Mouse (Mus musculus): ENCODE data around the gene Gtf3c2. TPM values are rescaled to one million over a fixed set of nuclear protein-coding genes. Genes with fewer than 3 reads are reported as not detected.

Gtf3c2 gene
- polyA plus RNA-seq (2014; fragmentation: Nextera tagmentation; extraction: Ambion mirVana) = 63.2 and 77.7 TPM in 2 replicates

DNA sequence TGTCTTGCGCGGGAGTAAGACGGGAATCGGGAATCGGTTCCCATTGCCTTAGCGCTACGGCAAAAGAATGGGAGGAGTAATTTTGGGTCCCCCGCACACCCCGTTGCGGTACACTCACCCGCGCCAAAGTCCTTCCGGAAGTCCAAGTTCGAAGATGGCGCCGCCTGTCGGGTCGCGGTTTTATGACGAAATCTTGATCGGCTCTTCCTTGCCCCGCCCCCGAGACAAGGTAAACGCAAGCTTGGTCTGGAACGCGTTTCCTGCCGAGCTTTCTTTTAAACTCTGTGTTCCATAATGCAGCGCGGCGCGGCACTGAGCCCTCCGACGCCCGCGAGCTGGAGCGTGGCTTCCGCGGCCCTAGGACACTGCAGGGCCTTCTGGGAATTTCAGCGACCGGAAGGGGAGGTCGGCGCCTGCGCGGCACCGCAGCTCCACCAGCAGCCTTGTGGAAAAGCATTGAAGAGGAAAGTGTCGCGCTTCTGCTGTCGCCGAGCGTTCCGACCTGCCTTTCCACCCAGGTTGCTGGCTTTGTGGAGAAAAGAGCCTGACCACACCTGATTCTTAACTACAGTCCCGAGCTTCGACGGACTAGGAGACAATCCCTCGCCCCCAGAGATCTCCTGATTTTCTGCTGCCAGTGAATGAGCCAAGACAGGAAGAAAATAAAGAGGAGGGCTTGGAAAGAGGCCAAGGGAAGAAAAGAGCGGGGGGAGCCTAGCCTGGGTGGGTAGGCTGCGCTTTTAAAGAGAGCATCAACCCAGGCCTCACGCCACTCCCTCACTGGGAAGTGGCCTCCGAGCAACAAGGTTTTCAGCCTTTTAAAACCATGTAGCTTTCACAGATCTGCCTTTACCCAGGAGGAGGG is at the start of gene Gtf3c2, which contains the start of gene Gm29609:
Gene Gtf3c2, minus strand, starts transcription at position 379 of the 865 bp plus-strand sequence.
Gene Gm29609, minus strand, starts transcription at position 146 of the 865 bp plus-strand sequence.
- no peaks in the 10 kb centered on the region for H3K36me3 ChIP-seq (ENCODE audit: control insufficient read depth, insufficient read depth, low read length)

DNA sequence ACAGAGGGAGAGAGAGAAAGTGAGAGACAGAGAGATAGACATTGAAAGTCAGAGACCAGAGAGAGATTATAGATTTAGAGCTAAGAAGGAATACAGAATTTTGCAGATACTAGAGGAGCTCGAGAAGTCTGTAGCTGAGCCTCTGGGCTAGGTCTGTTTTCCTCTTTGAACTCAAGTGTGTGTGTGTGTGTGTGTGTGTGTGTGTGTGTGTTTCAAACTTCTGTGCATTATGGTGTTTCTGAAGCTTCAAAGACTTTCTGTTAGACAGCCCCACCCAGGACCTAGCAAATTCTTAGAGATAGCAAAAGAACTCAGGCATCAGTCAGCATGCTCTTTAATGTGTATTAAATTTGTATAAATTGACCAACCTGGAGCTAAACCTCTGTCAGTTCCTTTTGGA is 46.7 kb upstream of the Gtf3c2 start:
- Histone ChIP-seq H3K4me3 (ENCODE audit: low read depth, low read length) (no peak overlapping the region), H3K4me1 (ENCODE audit: control insufficient read depth, insufficient read depth, low read length) (no peaks in the 10 kb centered on the region), H3K36me3 (ENCODE audit: control insufficient read depth, insufficient read depth, low read length) (no peaks in the 10 kb centered on the region), H3K9me3 (ENCODE audit: control insufficient read depth, low read depth, low read length) (no peaks in the 10 kb centered on the region), H3K27me3 (ENCODE audit: control insufficient read depth, insufficient read depth, low read length) (no peaks in the 10 kb centered on the region), H3K27ac (ENCODE audit: low read length) (no peak overlapping the region), H3K9ac (replicated peaks; ENCODE audit: low read depth, low read length) (no peak overlapping the region), H3K4me2 (replicated peaks; ENCODE audit: low read depth, low read length) (no peak overlapping the region)
- WGBS = 75% methylated on average over 1 of the region's 1 CpGs
- ATAC-seq (ENCODE audit: insufficient number of reproducible peaks, insufficient read depth, low FRiP score, low read depth) = no peak

More for the DNA sequence above, at the start of gene Gtf3c2, which contains the start of gene Gm29609:
- Histone ChIP-seq H3K27ac (ENCODE audit: low read length) (peak within 1 kb of the TSS; percentile 97), H3K9me3 (ENCODE audit: control insufficient read depth, low read depth, low read length) (no peaks in the 10 kb centered on the region), H3K4me2 (replicated peaks; ENCODE audit: low read depth, low read length) (peak within 1 kb of the TSS; percentile 72), H3K9ac (replicated peaks; ENCODE audit: low read depth, low read length) (peak within 1 kb of the TSS; percentile 63), H3K4me3 (ENCODE audit: low read depth, low read length) (peak within 1 kb of the TSS; percentile 93), H3K27me3 (ENCODE audit: control insufficient read depth, insufficient read depth, low read length) (no peaks in the 10 kb centered on the region), H3K4me1 (ENCODE audit: control insufficient read depth, insufficient read depth, low read length) (no peaks in the 10 kb centered on the region)
- peak; percentile 96 for ATAC-seq (ENCODE audit: insufficient number of reproducible peaks, insufficient read depth, low FRiP score, low read depth)
- under 1% methylated on average over 57 of the region's 59 CpGs for WGBS

DNA sequence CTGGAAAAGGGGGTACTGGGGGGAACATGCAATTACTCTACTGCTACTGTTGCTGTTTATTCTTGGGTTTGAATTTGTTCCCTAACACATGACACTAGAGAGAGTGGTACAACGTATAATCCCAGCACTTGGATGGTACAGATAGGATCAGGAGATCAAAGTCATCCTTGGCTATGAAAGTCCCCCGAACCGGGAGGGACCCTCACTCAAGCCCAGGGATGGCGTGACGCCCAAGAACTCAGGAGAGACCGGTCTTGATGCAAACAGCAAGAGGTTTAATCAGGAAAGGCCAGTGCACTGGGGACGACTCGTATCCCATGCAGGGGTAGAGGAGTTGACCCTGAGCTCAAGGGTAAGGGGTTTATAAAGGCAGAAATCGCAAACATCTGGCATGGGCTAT is 42.8 kb upstream of the Gtf3c2 start:
- H3K9ac ChIP-seq (replicated peaks; ENCODE audit: low read depth, low read length) = no peak overlapping the region
- no peak for ATAC-seq (ENCODE audit: insufficient number of reproducible peaks, insufficient read depth, low FRiP score, low read depth)
- 0 out of 2 replicates have a peak, but pooled peaks cover 4% of the 10 kb centered on the region for H3K4me1 ChIP-seq (ENCODE audit: control insufficient read depth, insufficient read depth, low read length)
- H3K27ac ChIP-seq (ENCODE audit: low read length) = no peak overlapping the region
- no peaks in the 10 kb centered on the region for H3K9me3 ChIP-seq (ENCODE audit: control insufficient read depth, low read depth, low read length)
- no peaks in the 10 kb centered on the region for H3K27me3 ChIP-seq (ENCODE audit: control insufficient read depth, insufficient read depth, low read length)
- H3K4me2 ChIP-seq (replicated peaks; ENCODE audit: low read depth, low read length) = no peak overlapping the region
- 93% methylated on average over 9 of the region's 9 CpGs for WGBS
- H3K36me3 ChIP-seq (ENCODE audit: control insufficient read depth, insufficient read depth, low read length) = no peaks in the 10 kb centered on the region
- H3K4me3 ChIP-seq (ENCODE audit: low read depth, low read length) = no peak overlapping the region

DNA sequence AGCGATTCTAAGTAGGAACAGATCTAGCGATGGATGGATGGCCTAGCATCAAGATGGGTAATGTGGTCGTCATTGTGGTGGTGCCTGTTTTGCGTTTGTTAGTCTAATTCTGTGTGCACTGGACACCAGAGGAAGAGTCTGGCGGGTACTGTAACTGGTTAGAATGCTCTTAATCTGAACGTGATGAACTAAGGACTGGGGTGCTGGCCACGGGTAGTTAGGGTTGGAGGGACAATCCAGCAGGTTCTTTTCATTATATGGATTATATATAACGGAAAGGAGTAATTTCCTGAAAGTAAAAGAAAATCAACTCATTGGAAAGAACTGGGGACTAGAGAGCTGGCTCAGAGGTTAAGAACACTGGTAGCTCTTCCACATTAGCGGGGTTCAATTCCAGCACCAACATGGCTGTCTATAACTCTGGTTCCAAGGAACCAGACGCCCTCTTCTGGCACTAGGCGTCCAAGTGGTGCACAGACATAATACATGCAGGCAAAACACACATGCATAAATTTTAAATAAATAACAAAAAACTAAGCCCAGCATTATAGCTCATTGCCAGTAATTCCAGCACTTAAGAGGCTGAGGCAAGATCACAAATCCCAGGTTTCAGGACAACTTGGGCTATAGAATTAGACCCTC is 41.5 kb upstream of the Gtf3c2 start:
- Histone ChIP-seq H3K4me3 (ENCODE audit: low read depth, low read length) (peak overlapping the region; percentile 100), H3K9me3 (ENCODE audit: control insufficient read depth, low read depth, low read length) (no peaks in the 10 kb centered on the region), H3K4me2 (replicated peaks; ENCODE audit: low read depth, low read length) (peak overlapping the region; percentile 80), H3K9ac (replicated peaks; ENCODE audit: low read depth, low read length) (peak overlapping the region; percentile 80), H3K27ac (ENCODE audit: low read length) (peak overlapping the region; percentile 92), H3K36me3 (ENCODE audit: control insufficient read depth, insufficient read depth, low read length) (no peaks in the 10 kb centered on the region), H3K27me3 (ENCODE audit: control insufficient read depth, insufficient read depth, low read length) (no peaks in the 10 kb centered on the region), H3K4me1 (ENCODE audit: control insufficient read depth, insufficient read depth, low read length) (0 out of 2 replicates have a peak, but pooled peaks cover 4% of the 10 kb centered on the region)
- 16% methylated on average over 11 of the region's 11 CpGs for WGBS
- no peak for ATAC-seq (ENCODE audit: insufficient number of reproducible peaks, insufficient read depth, low FRiP score, low read depth)

DNA sequence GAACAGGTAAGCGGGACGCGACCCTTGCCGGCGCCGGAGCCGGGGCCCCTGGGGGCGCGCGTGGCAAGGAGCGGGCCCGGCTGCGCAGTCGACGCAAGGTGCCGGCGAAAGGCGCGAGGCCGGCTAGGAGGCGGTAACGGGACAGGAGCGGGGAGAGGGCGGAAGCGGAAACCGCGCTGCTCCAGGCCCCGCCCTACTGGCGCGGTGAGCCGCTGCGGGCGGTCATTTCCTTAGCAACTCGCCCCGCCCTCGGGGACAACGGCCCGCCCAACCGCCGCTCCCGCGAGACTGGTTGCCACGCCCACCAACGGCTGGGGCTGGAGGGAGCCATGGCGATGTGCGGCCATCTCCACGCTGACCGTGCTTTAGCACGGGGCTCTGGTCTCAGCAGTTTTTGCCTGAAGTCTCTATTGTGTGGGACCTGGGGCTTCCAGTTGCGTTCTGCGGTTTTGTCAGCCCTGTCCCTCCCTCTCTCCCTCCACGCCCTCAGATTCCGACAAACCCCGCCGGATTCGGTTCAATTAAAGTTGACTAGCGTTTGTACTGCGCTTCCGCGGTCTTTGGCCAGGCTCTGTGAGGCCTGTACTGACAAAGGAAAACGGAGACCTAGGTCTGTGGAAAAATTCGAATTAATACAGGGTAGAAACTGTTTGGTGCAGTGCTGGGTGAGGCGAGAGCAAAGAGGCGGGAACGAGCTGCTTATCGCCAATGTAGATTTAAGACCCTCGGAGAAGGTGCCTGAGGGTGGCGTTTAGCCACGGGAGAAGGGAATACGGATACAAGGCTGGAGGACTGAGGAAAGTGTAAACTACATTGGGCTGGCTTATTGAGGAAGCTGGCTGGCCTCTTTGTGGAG is 40.7 kb upstream of the Gtf3c2 start, which contains the start of gene Ppm1g:
Gene Ppm1g, minus strand, starts transcription at position 240 of the 856 bp plus-strand sequence.
- Histone ChIP-seq H3K36me3 (ENCODE audit: control insufficient read depth, insufficient read depth, low read length) (no peaks in the 10 kb centered on the region), H3K27me3 (ENCODE audit: control insufficient read depth, insufficient read depth, low read length) (no peaks in the 10 kb centered on the region), H3K27ac (ENCODE audit: low read length) (peak within 1 kb of the TSS; percentile 92), H3K9ac (replicated peaks; ENCODE audit: low read depth, low read length) (peak within 1 kb of the TSS; percentile 87), H3K4me3 (ENCODE audit: low read depth, low read length) (peak within 1 kb of the TSS; percentile 100), H3K4me1 (ENCODE audit: control insufficient read depth, insufficient read depth, low read length) (0 out of 2 replicates have a peak, but pooled peaks cover 4% of the 10 kb centered on the region), H3K9me3 (ENCODE audit: control insufficient read depth, low read depth, low read length) (no peaks in the 10 kb centered on the region), H3K4me2 (replicated peaks; ENCODE audit: low read depth, low read length) (peak within 1 kb of the TSS; percentile 84)
- 1% methylated on average over 63 of the region's 70 CpGs for WGBS
- peak; percentile 96 for ATAC-seq (ENCODE audit: insufficient number of reproducible peaks, insufficient read depth, low FRiP score, low read depth)

DNA sequence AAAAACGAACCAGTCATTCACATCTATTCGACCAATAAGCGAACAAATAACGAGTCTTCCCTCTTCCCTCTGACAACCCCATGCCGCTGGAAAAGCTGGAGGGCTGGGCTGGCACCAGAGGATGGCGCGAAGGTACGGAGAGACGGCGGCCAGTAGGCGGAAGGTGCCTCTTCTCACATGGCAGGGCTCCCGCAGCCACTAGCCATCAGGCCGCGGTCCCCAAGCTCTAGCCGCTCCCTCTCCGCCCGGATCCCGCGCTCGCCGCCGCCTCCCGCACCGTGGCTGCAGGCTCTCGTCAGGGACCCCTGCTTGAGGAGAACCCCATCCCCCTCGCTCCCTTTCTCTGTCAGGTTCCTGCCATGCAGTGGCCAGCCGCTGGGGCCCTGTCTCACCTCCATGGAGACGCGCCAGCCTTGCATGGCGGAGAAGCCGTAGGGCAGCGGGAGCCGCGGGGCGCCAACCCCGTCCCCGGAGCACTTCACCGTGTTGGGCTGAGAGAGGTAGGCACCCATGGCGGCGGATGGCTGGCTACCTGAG is 40.0 kb upstream of the Gtf3c2 start:
- WGBS = under 1% methylated on average over 40 of the region's 40 CpGs
- Histone ChIP-seq H3K4me1 (ENCODE audit: control insufficient read depth, insufficient read depth, low read length) (0 out of 2 replicates have a peak, but pooled peaks cover 4% of the 10 kb centered on the region), H3K36me3 (ENCODE audit: control insufficient read depth, insufficient read depth, low read length) (no peaks in the 10 kb centered on the region), H3K4me3 (ENCODE audit: low read depth, low read length) (peak overlapping the region; percentile 100), H3K9me3 (ENCODE audit: control insufficient read depth, low read depth, low read length) (no peaks in the 10 kb centered on the region), H3K27ac (ENCODE audit: low read length) (peak overlapping the region; percentile 92), H3K9ac (replicated peaks; ENCODE audit: low read depth, low read length) (peak overlapping the region; percentile 87), H3K27me3 (ENCODE audit: control insufficient read depth, insufficient read depth, low read length) (no peaks in the 10 kb centered on the region), H3K4me2 (replicated peaks; ENCODE audit: low read depth, low read length) (peak overlapping the region; percentile 84)
- ATAC-seq (ENCODE audit: insufficient number of reproducible peaks, insufficient read depth, low FRiP score, low read depth) = peak; percentile 60

DNA sequence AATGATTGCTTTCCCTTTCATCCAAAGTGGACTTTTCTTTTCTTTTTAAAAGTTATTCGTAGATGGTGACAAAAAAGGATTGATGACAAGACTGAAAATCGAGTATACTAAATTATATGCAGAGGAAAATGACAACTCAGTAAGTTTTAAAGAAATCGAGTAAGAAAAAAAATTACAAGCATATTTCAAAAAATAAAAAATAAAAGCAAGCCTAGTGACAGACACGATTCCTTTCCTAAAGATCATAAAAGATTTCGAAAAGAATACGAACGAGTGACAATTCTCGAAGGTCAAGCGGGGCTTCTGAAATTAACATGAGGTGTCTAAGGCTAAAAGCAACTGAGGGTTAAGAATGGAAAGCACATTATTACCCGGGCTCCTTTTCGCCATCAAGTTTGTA is 39.5 kb upstream of the Gtf3c2 start:
- 2% methylated on average over 11 of the region's 11 CpGs for WGBS

More for the DNA sequence above, 39.5 kb upstream of the Gtf3c2 start:
- Histone ChIP-seq H3K27me3 (ENCODE audit: control insufficient read depth, insufficient read depth, low read length) (no peaks in the 10 kb centered on the region), H3K9ac (replicated peaks; ENCODE audit: low read depth, low read length) (peak overlapping the region; percentile 87), H3K4me2 (replicated peaks; ENCODE audit: low read depth, low read length) (peak overlapping the region; percentile 84), H3K36me3 (ENCODE audit: control insufficient read depth, insufficient read depth, low read length) (no peaks in the 10 kb centered on the region), H3K4me3 (ENCODE audit: low read depth, low read length) (peak overlapping the region; percentile 100), H3K9me3 (ENCODE audit: control insufficient read depth, low read depth, low read length) (no peaks in the 10 kb centered on the region), H3K27ac (ENCODE audit: low read length) (peak overlapping the region; percentile 92; the same call in 1 of the 2 replicates), H3K4me1 (ENCODE audit: control insufficient read depth, insufficient read depth, low read length) (0 out of 2 replicates have a peak, but pooled peaks cover 4% of the 10 kb centered on the region)
- ATAC-seq (ENCODE audit: insufficient number of reproducible peaks, insufficient read depth, low FRiP score, low read depth) = no peak
